Mouse (Mus musculus) heart, adult 8-10 months (tissue): ENCODE measurements around the gene F13a1. TPM values are rescaled to one million over a fixed set of nuclear protein-coding genes. Genes with fewer than 3 reads are reported as not detected.

ENCODE experiments used
- DNase-seq: peaks from one replicate; pipeline ENCODE4 v3.0.0; 2022; ENCODE audit warnings: low spot score
- total RNA-seq, 4 experiments: library from RNA; stranded (reverse); gene quantifications; 2 replicates each; pipeline ENCODE4 v1.2.4; 2022

Gene F13a1
- 10 to 100 TPM; 16.7 to 21.3 (median 19.7) TPM for total RNA-seq

GRCm38 (mm10) chr13:37050126-37050525 is at the start of gene F13a1:
F13a1 (minus strand) TSS chr13:37050244.
- no peak for DNase-seq

GRCm38 (mm10) chr13:37091620-37092019 is 41.6 kb upstream of the F13a1 start:
- DNase-seq = no peak

- no peak for DNase-seq
Measured at GRCm38 (mm10) chr13:37089104-37089503, 39.1 kb upstream of the F13a1 start.

DNA sequence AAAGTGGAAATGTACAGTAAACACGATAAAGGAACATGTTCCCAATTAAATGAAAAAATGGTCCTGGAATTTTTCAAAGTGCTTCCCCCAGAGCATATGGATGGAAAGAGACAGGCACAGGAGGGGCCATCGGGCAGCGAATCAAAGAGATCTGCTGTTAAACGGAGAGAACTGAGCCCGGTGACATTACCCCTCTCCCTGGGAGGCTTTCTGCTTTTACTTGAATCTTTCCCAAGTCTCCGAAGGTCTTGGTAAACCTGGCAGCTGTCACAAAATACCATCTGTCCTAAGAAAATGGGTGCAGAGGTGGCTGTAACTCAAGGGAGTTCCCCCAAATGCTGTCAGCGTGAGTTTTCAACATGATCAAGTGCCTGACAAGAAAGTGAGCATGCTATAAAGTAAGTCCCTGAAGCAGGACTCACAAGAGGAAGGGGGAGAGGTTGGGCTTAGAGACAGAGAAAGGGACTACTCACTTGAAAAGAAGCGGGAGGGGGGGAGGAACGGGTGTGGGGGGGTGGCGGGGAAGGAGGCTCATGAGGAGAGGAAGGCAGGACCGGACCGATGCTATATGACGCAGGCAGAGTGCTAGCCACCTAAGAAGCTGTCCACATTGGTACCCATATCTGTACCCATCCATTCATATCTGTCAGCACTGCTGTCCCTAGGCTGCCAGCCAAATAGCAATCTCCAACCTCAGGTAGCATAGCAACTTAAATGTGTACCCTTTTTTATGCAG is 31.6 kb upstream of the F13a1 start:
- DNase-seq = no peak

DNA sequence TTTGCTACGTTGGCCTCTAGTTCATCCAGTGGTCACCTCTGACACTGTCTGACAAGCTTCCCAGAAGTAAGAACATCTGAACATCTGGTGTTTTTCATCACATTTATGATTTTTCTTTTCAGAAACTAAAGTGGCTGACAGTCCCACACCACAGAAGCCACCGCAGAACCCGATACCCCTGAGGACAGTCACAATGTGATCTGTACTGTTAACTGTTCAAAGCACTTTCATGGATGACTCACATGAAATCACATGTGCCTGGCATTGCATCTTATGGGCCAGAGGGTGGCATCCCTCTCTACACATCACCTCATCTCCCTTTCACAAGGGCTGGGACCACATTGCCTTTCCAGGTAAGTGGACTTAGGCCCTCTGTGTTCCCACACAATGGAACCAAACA is 21.3 kb upstream of the F13a1 start:
- no peak for DNase-seq

- DNase-seq = no peak
Measured at GRCm38 (mm10) chr13:37070824-37071223, 20.8 kb upstream of the F13a1 start.

- DNase-seq = peak; percentile 45
Measured at GRCm38 (mm10) chr13:37060810-37061209, 10.8 kb upstream of the F13a1 start.

DNA sequence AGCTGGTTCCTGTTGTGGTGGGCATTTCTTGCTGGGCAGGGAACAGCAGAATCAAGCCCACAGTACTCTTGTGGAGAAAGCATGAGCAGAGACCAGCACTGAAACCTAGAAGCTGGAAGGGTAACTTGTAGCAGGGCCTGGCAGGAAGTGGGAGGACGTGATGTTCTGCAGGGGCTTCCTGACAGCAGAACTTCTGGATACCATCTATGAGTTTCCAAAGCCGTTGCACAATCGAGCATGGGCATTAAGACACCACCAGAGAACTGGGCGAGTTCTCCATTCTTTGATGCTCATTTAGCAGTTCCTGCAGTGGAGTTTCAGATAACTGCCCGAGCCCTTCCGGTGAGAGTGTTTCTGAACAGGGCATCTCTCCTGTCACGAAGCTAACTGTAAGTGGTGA is 6.6 kb upstream of the F13a1 start:
- peak; percentile 55 for DNase-seq

GRCm38 (mm10) chr13:37049631-37050030 is 413 bp downstream of the F13a1 start:
- no peak for DNase-seq

- peak; percentile 30 for DNase-seq
Measured at GRCm38 (mm10) chr13:37049018-37049417, 1.0 kb downstream of the F13a1 start.

DNA sequence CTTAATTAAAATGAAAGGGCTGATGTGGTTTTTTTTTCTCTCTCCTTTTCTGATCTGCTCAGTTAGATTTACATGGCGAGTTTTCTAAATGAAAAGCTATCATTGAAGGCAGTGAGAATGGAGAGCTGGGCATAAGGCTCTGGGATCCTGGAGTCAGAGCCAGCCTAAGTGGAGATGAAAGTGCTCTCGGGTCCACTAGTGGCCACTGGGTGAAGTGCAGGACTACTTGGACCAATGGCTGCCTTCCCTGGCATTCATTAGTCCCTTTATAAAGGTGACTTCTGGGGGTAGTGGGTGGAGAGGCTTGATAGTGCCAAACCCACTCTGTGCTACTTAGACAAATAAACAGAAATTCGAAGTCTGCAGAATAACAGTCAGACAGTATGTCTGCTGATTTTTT is 5.0 kb downstream of the F13a1 start:
- no peak for DNase-seq

- DNase-seq = no peak
Measured at GRCm38 (mm10) chr13:37034745-37035144, 15.3 kb downstream of the F13a1 start.

DNA sequence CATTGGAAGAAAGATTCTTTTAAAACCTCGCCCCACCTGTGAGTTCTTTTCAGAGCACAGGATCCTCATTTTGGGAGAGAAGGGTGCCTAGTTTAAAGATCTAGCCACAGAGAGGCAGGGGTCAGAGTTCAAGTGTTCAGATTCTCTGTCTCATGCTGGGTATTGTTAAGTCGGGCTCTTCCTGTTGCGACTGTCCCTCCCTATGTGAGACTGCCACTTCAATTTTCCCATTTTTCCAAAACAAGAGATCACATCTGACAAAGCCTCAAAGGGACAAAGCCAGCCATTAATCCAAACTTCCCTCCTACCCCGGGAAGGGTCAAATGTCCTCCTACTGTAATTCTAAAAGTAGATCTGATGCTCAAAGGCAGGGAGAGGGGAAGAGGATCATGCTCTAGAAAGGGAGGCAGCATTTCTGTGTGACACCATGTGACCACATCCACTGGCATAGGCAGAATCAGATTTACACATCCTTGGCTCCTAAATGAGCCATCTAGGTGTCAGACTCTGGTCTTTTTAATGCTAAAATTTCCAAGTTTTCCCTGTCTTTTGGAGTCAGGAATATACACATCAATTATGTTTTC is 24.0 kb downstream of the F13a1 start:
- no peak for DNase-seq

- DNase-seq = no peak
Measured at GRCm38 (mm10) chr13:37021575-37021974, 28.5 kb downstream of the F13a1 start.

GRCm38 (mm10) chr13:37010771-37011170 is 39.3 kb downstream of the F13a1 start:
- DNase-seq = no peak

DNA sequence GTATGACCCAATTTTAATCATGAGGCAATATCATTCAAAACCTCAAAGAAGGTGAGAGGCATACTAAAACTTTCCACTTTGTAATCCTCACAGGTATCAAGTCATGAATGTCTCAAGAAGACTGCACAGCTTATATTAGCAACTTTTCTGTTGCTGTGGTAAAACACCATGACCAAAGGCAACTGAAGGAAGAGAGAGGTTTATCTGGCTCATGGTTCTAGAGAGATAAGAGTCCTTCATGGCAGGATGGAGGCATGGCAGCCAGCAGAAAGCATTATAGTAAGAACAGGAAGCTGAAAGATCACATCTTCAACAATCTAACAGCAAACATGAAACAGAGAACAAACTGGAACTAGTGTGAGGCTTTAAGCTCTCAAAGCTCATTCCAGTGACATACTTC is 43.8 kb downstream of the F13a1 start:
- DNase-seq = no peak

DNA sequence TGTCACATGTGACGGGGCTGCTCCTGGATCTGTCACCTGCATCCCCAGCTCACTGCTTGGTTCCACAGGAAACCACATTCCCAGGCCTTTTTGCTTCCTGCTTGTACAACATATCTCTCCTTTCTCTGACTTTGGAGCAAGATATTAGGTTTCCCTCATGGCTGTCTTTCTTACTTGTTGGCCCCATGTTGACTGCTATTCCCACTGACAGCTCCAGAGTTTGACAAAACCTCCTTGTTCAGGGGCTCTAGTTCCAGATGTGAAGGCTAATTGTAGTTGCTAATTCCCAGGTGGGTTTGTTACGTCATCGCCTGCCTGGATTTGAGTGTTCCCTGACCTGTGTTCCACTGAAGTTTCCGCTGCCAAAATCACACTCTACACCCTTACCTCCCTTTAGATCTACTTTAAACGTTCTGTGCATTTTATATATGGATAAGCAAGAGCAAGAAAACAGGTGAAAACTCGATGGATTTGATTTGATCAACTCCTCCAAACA is 50.8 kb downstream of the F13a1 start:
- no peak for DNase-seq

- DNase-seq = no peak
Measured at GRCm38 (mm10) chr13:36993593-36993992, 56.5 kb downstream of the F13a1 start.

GRCm38 (mm10) chr13:36988392-36988791 is 61.7 kb downstream of the F13a1 start:
- no peak for DNase-seq

DNA sequence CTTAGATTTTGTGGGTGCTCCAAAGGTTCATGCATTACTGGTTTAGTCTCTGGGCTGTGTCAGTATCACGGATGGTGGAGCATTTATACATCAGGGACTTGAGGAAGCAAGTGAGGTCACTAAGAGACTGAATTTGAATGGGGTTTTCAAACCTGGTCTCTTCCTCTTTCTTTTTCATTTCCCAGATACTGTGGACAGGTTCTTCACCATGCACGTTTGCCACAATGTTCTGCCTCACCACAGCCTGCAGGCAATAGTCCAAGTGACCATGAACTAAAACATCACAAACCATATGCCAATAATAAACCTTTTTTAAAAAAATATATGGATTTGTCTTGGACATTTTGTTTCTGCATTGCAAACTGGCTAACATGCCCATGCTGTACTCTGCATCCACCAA is 77.0 kb downstream of the F13a1 start:
- DNase-seq = no peak

DNA sequence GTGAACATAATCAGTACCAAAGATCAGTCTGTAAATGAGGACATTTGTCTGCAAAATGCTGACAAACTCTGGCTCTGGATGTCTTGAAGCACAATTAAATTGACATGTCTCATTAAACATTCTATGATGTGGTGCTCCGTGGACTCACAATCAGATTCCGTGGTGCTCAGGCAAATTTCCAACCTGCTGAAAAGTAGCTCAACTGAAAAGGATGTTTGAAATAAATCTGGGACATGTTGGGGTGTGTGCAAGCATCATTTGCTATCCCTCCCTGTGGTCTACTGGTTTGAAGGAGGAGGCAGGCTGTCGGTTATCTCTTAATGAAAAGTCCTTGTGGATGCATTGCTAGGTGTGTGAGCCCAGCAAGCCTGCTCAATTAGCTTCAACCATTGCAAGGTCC is 77.8 kb downstream of the F13a1 start:
- DNase-seq = no peak

GRCm38 (mm10) chr13:36962926-36963325 is 87.1 kb downstream of the F13a1 start:
- DNase-seq = no peak

DNA sequence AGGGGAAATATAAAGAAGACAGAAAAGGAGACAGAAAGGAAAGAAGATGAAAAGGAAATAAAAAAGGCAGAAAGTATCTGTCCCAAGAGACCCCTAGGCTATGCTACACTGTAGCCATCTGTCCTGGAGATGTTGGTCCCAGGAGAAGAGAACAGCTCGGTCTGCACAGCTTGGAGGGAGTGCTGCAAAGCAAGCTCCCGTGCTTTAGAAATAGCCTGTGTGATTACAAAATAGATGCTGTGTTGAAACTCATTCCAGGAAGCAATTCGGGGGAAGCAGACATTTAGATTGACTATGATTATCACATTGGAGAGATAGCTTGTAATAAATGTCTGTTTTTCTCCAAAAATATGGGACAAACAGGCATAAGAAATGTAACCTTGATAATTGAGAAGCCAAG is 91.0 kb downstream of the F13a1 start:
- DNase-seq = no peak
